Mouse (Mus musculus): ENCODE data around the gene Ifi27l2b. TPM values are rescaled to one million over a fixed set of nuclear protein-coding genes. Genes with fewer than 3 reads are reported as not detected.
"Not testable (repeated sequence)": the region's sequence is repeated elsewhere in the genome, so short reads cannot be mapped to it uniquely, and the experiment has no call there.

Ifi27l2b gene
- polyA plus RNA-seq (2015; fragmentation: Nextera tagmentation; extraction: Ambion mirVana) = not detected in 2 replicates

DNA sequence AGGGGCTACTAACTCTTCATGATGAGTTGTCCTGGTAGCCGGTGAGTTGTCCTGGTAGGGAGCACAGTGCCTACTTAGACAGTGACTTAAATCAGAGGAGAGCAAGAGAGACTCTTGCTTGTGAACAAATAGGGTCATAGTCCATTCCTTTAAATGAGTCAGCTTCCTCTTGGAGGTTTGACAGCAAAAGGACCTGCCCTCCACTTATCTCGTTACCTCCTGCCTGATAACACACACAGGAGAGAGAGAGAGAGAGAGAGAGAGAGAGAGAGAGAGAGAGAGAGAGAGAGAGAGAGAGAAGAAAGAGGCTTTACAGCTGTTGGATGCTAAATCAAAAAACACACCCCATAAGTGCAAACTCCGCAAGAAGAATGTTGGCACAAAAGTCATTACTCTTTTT is at the start of gene Ifi27l2b:
TSS of gene Ifi27l2b (minus strand) at position 84 of the 400 bp plus-strand sequence.
- H3K4me3 ChIP-seq = no peak within 1 kb of the TSS
- H3K36me3 ChIP-seq (replicated peaks) = no peaks in the 10 kb centered on the region
- ATAC-seq (replicated peaks) = no peak
- H3K27ac ChIP-seq = no peak within 1 kb of the TSS
- no peaks in the 10 kb centered on the region for H3K9me3 ChIP-seq
- H3K27me3 ChIP-seq (replicated peaks) = no peaks in the 10 kb centered on the region
- no peaks in the 10 kb centered on the region for H3K4me1 ChIP-seq
- H3K9ac ChIP-seq = no peak within 1 kb of the TSS
- H3K4me2 ChIP-seq = no peak within 1 kb of the TSS
- WGBS = 76% methylated on average over 3 of the region's 3 CpGs

DNA sequence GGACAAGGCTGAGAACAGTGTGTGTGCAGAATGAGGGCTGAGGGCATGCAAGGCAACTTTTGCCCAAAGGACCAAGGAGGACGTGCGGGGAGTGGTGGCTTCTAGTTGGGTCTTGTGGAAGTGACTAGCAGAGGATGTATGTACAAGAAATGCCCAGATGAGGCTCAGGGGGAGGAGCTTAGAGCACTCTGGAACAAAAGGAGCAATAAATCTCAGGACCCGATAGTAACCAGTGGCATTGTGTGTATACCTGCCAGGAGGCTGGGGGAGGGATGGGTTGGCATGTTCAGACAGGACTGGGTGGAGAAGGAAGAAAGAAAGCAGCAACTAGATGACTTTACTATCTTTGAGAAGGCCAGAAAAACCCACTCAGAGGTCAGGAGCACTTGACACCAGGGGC is 47.4 kb upstream of the Ifi27l2b start:
- no peak overlapping the region for H3K4me2 ChIP-seq
- H3K4me3 ChIP-seq = no peak overlapping the region
- WGBS = 89% methylated on average over 3 of the region's 3 CpGs
- H3K9me3 ChIP-seq = no peaks in the 10 kb centered on the region
- no peaks in the 10 kb centered on the region for H3K36me3 ChIP-seq (replicated peaks)
- H3K9ac ChIP-seq = no peak overlapping the region
- no peak overlapping the region for H3K27ac ChIP-seq
- H3K4me1 ChIP-seq = no peaks in the 10 kb centered on the region
- no peaks in the 10 kb centered on the region for H3K27me3 ChIP-seq (replicated peaks)
- no peak for ATAC-seq (replicated peaks)

GRCm38 (mm10) chr12:103503300-103503699 is 46.3 kb upstream of the Ifi27l2b start:
- Histone ChIP-seq H3K4me2 (no peak overlapping the region), H3K27ac (no peak overlapping the region), H3K27me3 (replicated peaks) (no peaks in the 10 kb centered on the region), H3K9me3 (no peaks in the 10 kb centered on the region), H3K4me3 (no peak overlapping the region), H3K4me1 (no peaks in the 10 kb centered on the region), H3K9ac (no peak overlapping the region), H3K36me3 (replicated peaks) (no peaks in the 10 kb centered on the region)
- ATAC-seq (replicated peaks) = no peak
- WGBS = 71% methylated on average over 3 of the region's 3 CpGs

- Histone ChIP-seq H3K4me3 (no peak overlapping the region), H3K9ac (no peak overlapping the region), H3K4me1 (no peaks in the 10 kb centered on the region), H3K36me3 (replicated peaks) (no peaks in the 10 kb centered on the region), H3K27ac (no peak overlapping the region), H3K4me2 (no peak overlapping the region), H3K27me3 (replicated peaks) (no peaks in the 10 kb centered on the region), H3K9me3 (no peaks in the 10 kb centered on the region)
- no peak for ATAC-seq (replicated peaks)
- 82% methylated on average over 2 of the region's 2 CpGs for WGBS
These were observed 42.2 kb upstream of the Ifi27l2b start for GRCm38 (mm10) chr12:103499261-103499660.

GRCm38 (mm10) chr12:103498768-103499167 is 41.7 kb upstream of the Ifi27l2b start:
- ATAC-seq (replicated peaks) = no peak
- Histone ChIP-seq H3K27me3 (replicated peaks) (no peaks in the 10 kb centered on the region), H3K4me3 (no peak overlapping the region), H3K4me1 (no peaks in the 10 kb centered on the region), H3K4me2 (no peak overlapping the region), H3K36me3 (replicated peaks) (no peaks in the 10 kb centered on the region), H3K27ac (no peak overlapping the region), H3K9ac (no peak overlapping the region), H3K9me3 (no peaks in the 10 kb centered on the region)
- 78% methylated on average over 5 of the region's 5 CpGs for WGBS

DNA sequence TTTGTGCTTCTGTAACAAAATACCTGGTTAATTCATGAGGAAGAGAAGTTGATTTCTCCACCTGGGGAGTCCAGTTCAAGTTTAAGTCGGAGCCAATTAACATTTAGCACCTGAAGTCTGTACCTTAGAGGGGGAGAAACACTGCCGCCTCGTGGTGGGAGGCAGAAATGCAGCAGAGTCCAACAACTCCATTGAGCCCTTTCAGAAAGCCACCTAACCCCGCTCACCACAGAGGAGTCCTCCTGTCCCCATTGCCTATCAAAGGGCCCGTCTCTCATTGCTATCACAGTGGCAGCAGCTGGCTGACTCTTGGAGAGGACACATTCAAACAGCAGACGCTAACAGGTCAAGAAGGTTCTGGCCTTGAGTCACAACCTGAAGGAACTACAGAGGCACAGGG is 37.5 kb upstream of the Ifi27l2b start:
- WGBS = 35% methylated on average over 6 of the region's 6 CpGs

DNA sequence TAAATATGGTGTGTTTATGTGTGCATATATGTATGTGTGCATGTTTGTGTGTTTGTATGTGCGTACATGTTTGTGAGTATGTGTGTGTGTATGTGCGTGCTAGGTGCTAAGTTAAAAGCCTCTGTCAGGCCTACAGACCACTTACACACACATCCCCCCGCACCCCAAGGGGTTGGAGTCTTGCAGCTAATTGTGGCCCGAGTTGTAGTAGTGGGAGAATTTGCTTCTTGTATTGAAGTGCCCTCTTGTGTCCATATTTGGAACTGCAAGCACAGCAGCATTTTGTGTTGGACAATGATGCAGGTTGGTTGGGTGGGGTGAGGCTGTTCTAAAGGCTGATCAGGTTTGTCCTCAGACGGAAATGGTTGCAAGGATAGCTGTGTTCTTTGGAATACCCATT is 35.7 kb upstream of the Ifi27l2b start:
- Histone ChIP-seq H3K9ac (no peak overlapping the region), H3K4me1 (no peaks in the 10 kb centered on the region), H3K27me3 (replicated peaks) (no peaks in the 10 kb centered on the region), H3K36me3 (replicated peaks) (no peaks in the 10 kb centered on the region), H3K4me2 (no peak overlapping the region), H3K27ac (no peak overlapping the region), H3K4me3 (no peak overlapping the region), H3K9me3 (no peaks in the 10 kb centered on the region)
- ATAC-seq (replicated peaks) = no peak
- WGBS = 45% methylated on average over 5 of the region's 5 CpGs

More for the DNA sequence above, 37.5 kb upstream of the Ifi27l2b start:
- Histone ChIP-seq H3K4me3 (no peak overlapping the region), H3K27ac (no peak overlapping the region), H3K9me3 (no peaks in the 10 kb centered on the region), H3K9ac (no peak overlapping the region), H3K36me3 (replicated peaks) (no peaks in the 10 kb centered on the region), H3K4me1 (no peaks in the 10 kb centered on the region), H3K27me3 (replicated peaks) (no peaks in the 10 kb centered on the region), H3K4me2 (no peak overlapping the region)
- ATAC-seq (replicated peaks) = no peak

GRCm38 (mm10) chr12:103491091-103491730 is 34.2 kb upstream of the Ifi27l2b start:
- 83% methylated on average over 3 of the region's 3 CpGs for WGBS
- no peak for ATAC-seq (replicated peaks)
- H3K36me3 ChIP-seq (replicated peaks) = no peaks in the 10 kb centered on the region
- H3K9me3 ChIP-seq = no peaks in the 10 kb centered on the region
- H3K4me2 ChIP-seq = no peak overlapping the region
- no peaks in the 10 kb centered on the region for H3K27me3 ChIP-seq (replicated peaks)
- H3K4me3 ChIP-seq = no peak overlapping the region
- no peaks in the 10 kb centered on the region for H3K4me1 ChIP-seq
- no peak overlapping the region for H3K27ac ChIP-seq
- no peak overlapping the region for H3K9ac ChIP-seq

DNA sequence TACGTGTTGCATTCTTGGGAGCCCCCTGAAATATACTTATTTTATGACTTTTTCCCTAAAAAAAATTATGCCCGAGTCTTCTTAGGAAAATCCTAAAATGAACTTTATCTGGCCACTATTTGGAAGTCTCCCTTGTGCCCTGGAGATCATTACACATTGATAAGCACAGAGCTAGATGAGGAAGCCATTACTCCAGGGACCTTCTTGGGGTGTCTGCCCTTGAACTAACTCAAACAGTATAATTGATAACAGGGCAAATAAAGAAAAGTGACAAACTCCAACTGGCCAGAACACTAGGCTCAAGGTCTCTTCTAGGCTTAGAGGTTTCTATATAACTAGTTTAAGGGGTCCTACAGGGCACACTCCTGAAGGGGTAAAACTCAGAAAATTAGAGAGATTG is 30.7 kb upstream of the Ifi27l2b start:
- no peak for ATAC-seq (replicated peaks)
- no peak overlapping the region for H3K9ac ChIP-seq
- no peaks in the 10 kb centered on the region for H3K36me3 ChIP-seq (replicated peaks)
- H3K4me1 ChIP-seq = no peaks in the 10 kb centered on the region
- H3K27me3 ChIP-seq (replicated peaks) = no peaks in the 10 kb centered on the region
- no peak overlapping the region for H3K4me2 ChIP-seq
- no peak overlapping the region for H3K4me3 ChIP-seq
- no peak overlapping the region for H3K27ac ChIP-seq
- no peaks in the 10 kb centered on the region for H3K9me3 ChIP-seq
- 64% methylated on average over 2 of the region's 2 CpGs for WGBS

- H3K4me1 ChIP-seq = no peaks in the 10 kb centered on the region
- no peaks in the 10 kb centered on the region for H3K36me3 ChIP-seq (replicated peaks)
- H3K9me3 ChIP-seq = no peaks in the 10 kb centered on the region
- no peaks in the 10 kb centered on the region for H3K27me3 ChIP-seq (replicated peaks)
- H3K4me3 ChIP-seq = no peak overlapping the region
- H3K9ac ChIP-seq = no peak overlapping the region
- H3K4me2 ChIP-seq = no peak overlapping the region
- 80% methylated on average over 4 of the region's 4 CpGs for WGBS
- no peak for ATAC-seq (replicated peaks)
- H3K27ac ChIP-seq = no peak overlapping the region
These were observed 30.3 kb upstream of the Ifi27l2b start for GRCm38 (mm10) chr12:103487276-103487675.

DNA sequence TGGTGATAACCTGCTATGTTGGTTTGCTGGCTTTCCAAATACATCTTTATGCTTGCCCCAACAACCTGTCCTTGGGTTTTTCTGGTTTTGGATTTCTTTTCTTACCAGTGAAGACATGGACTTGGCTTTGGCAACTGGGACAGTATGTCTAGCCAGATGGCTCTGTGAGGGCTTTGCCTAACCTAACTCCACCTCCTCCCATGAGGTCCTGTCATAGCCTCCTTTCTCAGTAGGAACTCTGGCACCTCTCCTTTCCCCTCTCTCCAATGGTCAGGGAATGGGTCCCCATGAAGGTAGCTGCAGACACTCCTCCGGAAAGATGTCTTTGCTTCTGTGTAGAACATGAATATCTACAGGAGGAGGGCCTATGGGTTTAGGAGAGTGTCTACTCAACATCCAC is 29.7 kb upstream of the Ifi27l2b start:
- H3K4me2 ChIP-seq = no peak overlapping the region
- ATAC-seq (replicated peaks) = no peak
- no peak overlapping the region for H3K27ac ChIP-seq
- no peaks in the 10 kb centered on the region for H3K27me3 ChIP-seq (replicated peaks)
- H3K4me3 ChIP-seq = no peak overlapping the region
- H3K36me3 ChIP-seq (replicated peaks) = no peaks in the 10 kb centered on the region
- no peaks in the 10 kb centered on the region for H3K9me3 ChIP-seq
- 90% methylated on average over 1 of the region's 1 CpGs for WGBS
- no peaks in the 10 kb centered on the region for H3K4me1 ChIP-seq
- no peak overlapping the region for H3K9ac ChIP-seq

DNA sequence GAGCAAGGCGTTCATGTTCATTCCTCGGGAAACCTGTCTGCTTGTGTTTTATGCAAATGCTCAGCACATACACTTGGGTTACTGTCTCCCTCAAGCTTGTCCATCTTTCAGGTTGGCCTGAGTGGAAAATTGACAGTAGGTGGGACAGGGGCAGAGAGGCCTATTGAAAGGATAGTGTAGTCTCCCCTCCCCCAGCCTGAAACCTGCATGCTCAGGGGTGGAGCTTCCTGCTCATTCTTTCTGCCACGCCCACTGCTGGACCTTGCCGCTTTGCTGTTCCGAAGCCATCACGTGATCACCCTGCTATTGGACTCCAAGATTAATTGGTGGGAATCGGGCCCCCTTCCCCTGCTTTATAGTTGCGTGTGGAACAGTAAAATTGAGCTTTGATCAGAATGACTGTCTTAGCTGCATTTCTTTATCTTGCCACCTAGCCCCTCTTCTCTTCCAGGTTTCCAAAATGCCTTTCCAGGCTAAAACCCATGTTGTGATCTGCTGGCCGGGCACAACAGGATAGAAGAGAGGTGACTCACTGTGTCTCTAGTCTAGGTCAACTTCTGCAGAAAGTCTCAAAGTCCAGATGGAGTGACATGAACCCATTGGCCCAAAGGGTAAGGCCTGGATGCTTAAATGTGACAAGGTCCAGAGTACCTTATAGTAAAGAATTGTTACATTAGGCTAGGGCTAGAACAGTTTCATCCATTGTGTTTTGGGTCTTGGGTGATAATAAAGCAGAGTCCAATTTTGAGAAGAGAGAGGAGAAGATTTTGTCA is 27.4 kb upstream of the Ifi27l2b start:
- not testable (repeated sequence) for H3K27ac ChIP-seq; ATAC-seq (replicated peaks); H3K36me3 ChIP-seq (replicated peaks); H3K27me3 ChIP-seq (replicated peaks); H3K9ac ChIP-seq; H3K4me2 ChIP-seq; H3K9me3 ChIP-seq; H3K4me1 ChIP-seq; H3K4me3 ChIP-seq
- WGBS = 75% methylated on average over 9 of the region's 9 CpGs

DNA sequence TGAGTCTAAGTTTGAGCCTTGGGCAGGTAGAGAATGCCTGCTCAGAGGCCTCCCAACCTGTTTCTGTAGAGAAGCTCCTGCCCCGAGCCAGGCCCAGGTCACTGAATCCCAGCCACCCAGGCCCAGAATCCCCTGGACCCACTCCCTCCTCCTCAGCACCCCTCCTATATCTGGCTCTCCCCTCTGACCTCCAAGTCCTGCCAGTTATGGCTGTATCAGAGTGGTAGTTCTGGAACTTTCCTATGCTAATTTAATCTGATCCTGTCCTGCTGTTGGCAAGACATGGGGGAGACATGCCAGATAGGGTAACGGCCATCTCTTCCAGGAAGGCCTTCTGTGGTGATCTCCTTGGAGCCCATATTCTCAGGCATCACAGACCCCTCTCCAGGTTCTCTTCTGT is 25.8 kb upstream of the Ifi27l2b start:
- Histone ChIP-seq H3K9ac (no peak overlapping the region), H3K36me3 (replicated peaks) (no peaks in the 10 kb centered on the region), H3K9me3 (no peaks in the 10 kb centered on the region), H3K4me3 (no peak overlapping the region), H3K27ac (no peak overlapping the region), H3K4me2 (no peak overlapping the region), H3K4me1 (no peaks in the 10 kb centered on the region), H3K27me3 (replicated peaks) (no peaks in the 10 kb centered on the region)
- 67% methylated on average over 2 of the region's 2 CpGs for WGBS
- no peak for ATAC-seq (replicated peaks)
